Mouse (Mus musculus) spleen, adult 2 months (tissue): ENCODE data around the gene Mettl17. TPM values are rescaled to one million over a fixed set of nuclear protein-coding genes. Genes with fewer than 3 reads are reported as not detected.

Experiments
- DNase-seq, 2 experiments: peaks; one replicate each; pipeline versions ENCODE4 v3.0.0 to v3.0.0-alpha.2; 2012 to 2021; ENCODE audit warnings: low spot score in 2 of 2, low read depth in 1 of 2
- H3K27ac ChIP-seq: fragments of 200-500 bp; 2 replicates; pipeline ENCODE4 v1.5.1; 2012; ENCODE audit warnings: low read length, inconsistent platforms; ENCODE audit not compliant: insufficient read depth
- H3K27me3 ChIP-seq: fragments of 200-500 bp; 2 replicates; pipeline ENCODE4 v1.6.1; 2012; ENCODE audit warnings: mild to moderate bottlenecking, moderate library complexity, low read length, inconsistent platforms; ENCODE audit not compliant: control insufficient read depth, insufficient read depth
- H3K36me3 ChIP-seq: fragments of 200-500 bp; 2 replicates; pipeline ENCODE4 v1.6.1; 2012; ENCODE audit warnings: mild to moderate bottlenecking, low read length, inconsistent platforms; ENCODE audit not compliant: control insufficient read depth, insufficient read depth
- H3K4me1 ChIP-seq: fragments of 200-500 bp; 2 replicates; pipeline ENCODE4 v1.6.1; 2011; ENCODE audit warnings: inconsistent platforms; ENCODE audit not compliant: control insufficient read depth, insufficient read depth, insufficient read length
- H3K4me3 ChIP-seq: fragments of 200-500 bp; 2 replicates; pipeline ENCODE4 v1.5.1; 2011; ENCODE audit warnings: mild to moderate bottlenecking, inconsistent platforms; ENCODE audit not compliant: insufficient read depth, insufficient read length; ENCODE audit errors: extremely low read depth
- CTCF ChIP-seq: fragments of 200-500 bp; IDR thresholded peaks from 2 replicates; pipeline ENCODE4 v1.5.1; 2011; ENCODE audit warnings: mild to moderate bottlenecking, inconsistent platforms; ENCODE audit not compliant: insufficient read depth, insufficient read length, insufficient replicate concordance; ENCODE audit errors: extremely low read depth
- POLR2A ChIP-seq: fragments of 200-500 bp; IDR thresholded peaks from 2 replicates; pipeline ENCODE4 v1.6.1; 2011; ENCODE audit warnings: low read depth, low read length, inconsistent platforms
- WGBS: fragments of 180-500 bp; shearing (Covaris S2); methylation state at CpG from one replicate; pipeline ENCODE4 v1.1.7; 2018; 5-methylcytosine and 5-hydroxymethylcytosine counted together
- polyA plus RNA-seq: library from polyadenylated mRNA; depleted of rRNA; stranded (reverse); fragments of >200 nt; gene quantifications from 2 replicates; pipeline ENCODE4 v1.2.3, GENCODE M21; 2012

Mettl17 gene
- polyA plus RNA-seq, 1 experiment, result 24.9 TPM

DNA sequence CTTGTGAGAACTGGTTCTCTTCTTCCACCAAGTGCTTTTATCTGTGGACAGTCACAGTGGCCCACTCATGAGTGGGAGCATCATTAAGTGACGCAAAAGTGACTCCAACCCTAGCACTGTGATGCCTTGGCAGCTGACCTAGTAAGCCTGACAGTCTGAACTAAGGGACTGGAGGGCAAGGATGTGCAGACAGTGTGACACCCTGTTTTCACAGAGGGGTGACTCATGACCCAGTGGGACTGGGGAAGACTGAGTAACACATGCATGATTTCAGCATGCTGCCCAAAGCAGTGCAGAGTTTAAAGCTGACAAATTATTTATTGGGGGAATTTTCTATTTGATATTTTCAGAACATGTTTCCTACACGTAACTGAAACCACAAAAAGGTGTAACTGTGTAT, 13.9 kb upstream of the Mettl17 start:
- WGBS, result 69% methylated on average over 2 of the region's 2 CpGs
- H3K36me3 ChIP-seq, result no peaks in the 10 kb centered on the region

DNA sequence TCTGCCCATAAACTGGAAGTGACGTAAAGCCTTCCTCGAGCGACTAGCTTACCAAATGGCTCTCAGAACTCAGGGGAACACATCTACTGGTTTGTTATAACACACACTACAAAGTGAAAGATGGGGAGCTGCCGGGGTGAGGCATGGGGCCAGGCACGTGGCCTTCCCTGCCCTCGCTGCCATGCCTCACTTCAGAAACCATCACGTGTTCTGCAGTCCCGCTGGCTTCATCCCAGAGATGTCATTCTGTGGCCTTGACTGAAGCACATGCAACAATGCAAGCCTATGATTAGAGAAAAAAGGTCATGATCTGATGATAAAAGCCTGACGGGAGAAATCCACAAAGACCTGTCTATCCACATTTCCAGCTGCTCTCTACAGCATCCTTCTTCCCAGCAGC, 12.9 kb upstream of the Mettl17 start:
- WGBS, result 79% methylated on average over 9 of the region's 9 CpGs

More for the DNA sequence above, 13.9 kb upstream of the Mettl17 start:
- no peak for DNase-seq
- Histone ChIP-seq H3K27ac (no peak overlapping the region), H3K27me3 (no peaks in the 10 kb centered on the region), H3K4me1 (no peaks in the 10 kb centered on the region), H3K4me3 (no peak overlapping the region)
- no peak for TF ChIP-seq POLR2A
- no peak for TF ChIP-seq CTCF

DNA sequence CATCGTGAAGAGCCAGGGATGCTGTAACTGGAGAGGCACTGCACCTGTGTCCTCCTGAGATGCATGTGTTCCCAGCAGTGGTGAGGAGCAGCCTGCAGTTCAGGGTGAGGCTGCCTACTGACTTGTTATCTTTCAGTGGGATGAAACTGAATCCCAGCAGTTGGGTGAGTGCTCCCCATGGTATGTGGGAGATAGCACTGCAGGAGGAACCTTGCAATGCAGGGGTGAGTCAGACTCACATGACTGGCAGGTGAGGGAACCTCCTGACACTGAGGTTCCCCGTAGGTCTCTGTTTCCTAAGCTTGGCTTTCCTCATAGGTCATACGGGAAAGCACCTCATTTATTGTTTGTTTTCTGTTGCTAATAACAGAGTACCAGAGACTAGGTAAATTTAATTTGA, 7.1 kb upstream of the Mettl17 start:
- no peak for DNase-seq
- Histone ChIP-seq H3K27me3 (no peaks in the 10 kb centered on the region), H3K4me1 (no peaks in the 10 kb centered on the region), H3K36me3 (no peaks in the 10 kb centered on the region), H3K27ac (no peak overlapping the region), H3K4me3 (no peak overlapping the region)
- TF ChIP-seq CTCF (no peak), POLR2A (no peak)
- 75% methylated on average over 3 of the region's 3 CpGs for WGBS

More for the DNA sequence above, 12.9 kb upstream of the Mettl17 start:
- no peaks in the 10 kb centered on the region for H3K4me1 ChIP-seq
- no peaks in the 10 kb centered on the region for H3K36me3 ChIP-seq
- no peak overlapping the region for H3K4me3 ChIP-seq
- TF ChIP-seq CTCF (no peak), POLR2A (no peak)
- H3K27ac ChIP-seq, result no peak overlapping the region
- no peaks in the 10 kb centered on the region for H3K27me3 ChIP-seq
- no peak for DNase-seq

DNA sequence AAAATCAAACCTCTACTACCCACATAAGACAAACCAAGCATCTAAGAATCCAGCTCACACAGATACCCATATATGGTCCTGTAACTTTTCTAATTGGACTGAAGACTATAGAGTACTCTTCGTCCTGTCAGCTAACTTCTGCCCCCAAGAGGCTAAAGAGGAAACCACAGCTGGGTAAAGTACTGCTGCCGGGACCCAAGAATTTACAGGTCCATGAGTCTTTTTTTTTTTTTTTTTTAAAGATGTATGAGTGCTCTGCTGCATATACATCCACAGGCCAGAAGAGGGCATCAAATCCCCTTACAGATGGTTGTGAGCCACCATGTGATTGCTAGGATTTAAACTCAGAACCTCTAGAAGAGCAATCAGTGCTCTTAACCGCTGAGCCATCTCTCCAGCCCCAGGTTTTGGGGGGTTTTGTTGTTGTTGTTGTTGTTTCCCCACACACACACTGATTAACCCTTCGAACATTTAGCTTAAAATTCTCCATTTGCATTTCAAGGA, 1.1 kb upstream of the Mettl17 start:
- peaks cover 11% of the 10 kb centered on the region for H3K36me3 ChIP-seq
- H3K27ac ChIP-seq, result no peak overlapping the region
- 2% methylated on average over 4 of the region's 4 CpGs for WGBS
- peak overlapping the region; percentile 24 for H3K4me3 ChIP-seq
- no peaks in the 10 kb centered on the region for H3K27me3 ChIP-seq
- no peaks in the 10 kb centered on the region for H3K4me1 ChIP-seq
- TF ChIP-seq CTCF (no peak), POLR2A (no peak)
- DNase-seq, result peak; percentile 83 to 88

DNA sequence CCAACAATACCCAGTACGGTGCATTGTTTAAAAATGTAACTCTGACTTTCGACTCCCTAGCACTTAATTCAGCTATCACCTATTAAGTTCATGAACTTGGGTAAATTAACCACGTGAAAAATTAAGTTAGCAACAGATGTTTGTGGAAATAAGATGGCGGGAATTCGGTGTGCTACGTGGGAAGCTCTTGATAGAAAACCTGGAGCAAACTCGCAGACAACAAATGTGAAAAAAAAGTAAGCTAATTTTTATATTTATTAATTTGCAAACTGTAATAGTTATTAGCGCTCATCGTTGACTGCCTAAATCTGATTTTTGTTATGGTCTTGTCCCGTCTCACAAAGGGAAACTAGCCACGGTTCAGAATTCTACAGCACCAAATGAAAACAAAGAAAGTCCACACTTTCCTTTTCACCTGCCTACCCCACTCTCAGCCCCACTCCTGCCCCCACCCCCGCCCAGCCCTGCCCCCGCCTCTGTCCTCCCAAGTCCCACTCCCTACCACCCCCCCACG, 554 bp upstream of the Mettl17 start:
- Histone ChIP-seq H3K4me1 (no peaks in the 10 kb centered on the region), H3K4me3 (peak overlapping the region; percentile 80), H3K36me3 (peaks cover 14% of the 10 kb centered on the region), H3K27me3 (no peaks in the 10 kb centered on the region), H3K27ac (no peak overlapping the region)
- WGBS, result 1% methylated on average over 14 of the region's 14 CpGs
- DNase-seq, result peak in 1 of 2 experiments; percentile 14
- TF ChIP-seq CTCF (no peak), POLR2A (no peak)

DNA sequence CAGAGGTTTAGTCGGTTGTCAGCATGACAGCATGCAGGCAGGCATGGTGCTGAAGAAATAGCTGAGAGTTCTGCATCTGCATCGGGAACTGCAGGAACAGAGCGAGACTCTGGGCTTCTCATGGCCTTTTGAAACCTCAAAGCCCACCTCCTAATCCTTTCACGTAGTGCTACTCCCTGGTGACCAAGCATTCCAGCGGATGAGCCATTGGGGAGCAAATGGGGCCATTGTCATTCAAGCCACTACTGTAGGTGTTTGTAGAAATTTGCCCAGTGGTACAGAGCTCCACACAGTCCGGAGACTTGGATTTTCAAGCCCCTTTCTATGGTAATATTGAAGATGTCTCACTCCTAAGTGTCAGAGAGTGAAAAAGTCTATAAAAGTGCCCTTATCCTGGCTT, 1.4 kb downstream of the Mettl17 start:
- no peak overlapping the region for H3K4me3 ChIP-seq
- 88% methylated on average over 6 of the region's 6 CpGs for WGBS
- no peak overlapping the region for H3K27ac ChIP-seq
- no peaks in the 10 kb centered on the region for H3K27me3 ChIP-seq
- no peak for DNase-seq
- H3K4me1 ChIP-seq, result no peaks in the 10 kb centered on the region
- peaks cover 30% of the 10 kb centered on the region for H3K36me3 ChIP-seq
- TF ChIP-seq CTCF (no peak), POLR2A (no peak)

DNA sequence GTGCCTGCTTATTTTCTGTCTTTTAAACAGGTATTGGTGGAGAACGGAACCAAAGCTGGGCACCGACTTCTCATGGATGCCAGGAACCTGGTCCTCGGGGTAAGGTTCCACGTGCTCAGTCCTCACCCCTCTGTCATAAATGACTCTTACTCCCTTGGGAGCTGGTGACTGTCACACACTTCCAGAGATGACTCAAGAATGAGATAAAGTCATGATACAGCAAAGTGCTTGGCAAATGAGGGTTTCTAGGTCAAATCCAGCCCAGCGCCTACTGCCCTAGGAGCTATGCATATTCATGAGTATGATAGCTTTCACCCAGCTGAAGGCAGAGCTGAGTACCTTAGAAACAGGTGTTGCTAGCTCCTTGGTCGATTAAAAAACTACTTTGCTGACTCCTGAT, 5.2 kb downstream of the Mettl17 start:
- H3K36me3 ChIP-seq, result peaks cover 38% of the 10 kb centered on the region
- H3K27me3 ChIP-seq, result no peaks in the 10 kb centered on the region
- WGBS, result 92% methylated on average over 6 of the region's 6 CpGs
- no peaks in the 10 kb centered on the region for H3K4me1 ChIP-seq
- DNase-seq, result no peak
- no peak overlapping the region for H3K27ac ChIP-seq
- TF ChIP-seq POLR2A (no peak), CTCF (no peak)
- H3K4me3 ChIP-seq, result no peak overlapping the region
